Mouse (Mus musculus) frontal cortex, adult 2 months (tissue): ENCODE data around the gene Pip5k1b. TPM values are rescaled to one million over a fixed set of nuclear protein-coding genes. Genes with fewer than 3 reads are reported as not detected.

Experiments used
- DNase-seq, 2 experiments: peaks; one replicate each; pipeline ENCODE4 v3.0.0; 2022; ENCODE audit warnings: low spot score in 1 of 2; ENCODE audit errors: extremely low spot score in 1 of 2
- polyA plus RNA-seq: library from polyadenylated mRNA; depleted of rRNA; stranded (reverse); fragments of >200 nt; gene quantifications from 2 replicates; pipeline ENCODE4 v1.2.3, GENCODE M21; 2012

Pip5k1b gene
- polyA plus RNA-seq, 1 experiment = 13.6 TPM

DNA sequence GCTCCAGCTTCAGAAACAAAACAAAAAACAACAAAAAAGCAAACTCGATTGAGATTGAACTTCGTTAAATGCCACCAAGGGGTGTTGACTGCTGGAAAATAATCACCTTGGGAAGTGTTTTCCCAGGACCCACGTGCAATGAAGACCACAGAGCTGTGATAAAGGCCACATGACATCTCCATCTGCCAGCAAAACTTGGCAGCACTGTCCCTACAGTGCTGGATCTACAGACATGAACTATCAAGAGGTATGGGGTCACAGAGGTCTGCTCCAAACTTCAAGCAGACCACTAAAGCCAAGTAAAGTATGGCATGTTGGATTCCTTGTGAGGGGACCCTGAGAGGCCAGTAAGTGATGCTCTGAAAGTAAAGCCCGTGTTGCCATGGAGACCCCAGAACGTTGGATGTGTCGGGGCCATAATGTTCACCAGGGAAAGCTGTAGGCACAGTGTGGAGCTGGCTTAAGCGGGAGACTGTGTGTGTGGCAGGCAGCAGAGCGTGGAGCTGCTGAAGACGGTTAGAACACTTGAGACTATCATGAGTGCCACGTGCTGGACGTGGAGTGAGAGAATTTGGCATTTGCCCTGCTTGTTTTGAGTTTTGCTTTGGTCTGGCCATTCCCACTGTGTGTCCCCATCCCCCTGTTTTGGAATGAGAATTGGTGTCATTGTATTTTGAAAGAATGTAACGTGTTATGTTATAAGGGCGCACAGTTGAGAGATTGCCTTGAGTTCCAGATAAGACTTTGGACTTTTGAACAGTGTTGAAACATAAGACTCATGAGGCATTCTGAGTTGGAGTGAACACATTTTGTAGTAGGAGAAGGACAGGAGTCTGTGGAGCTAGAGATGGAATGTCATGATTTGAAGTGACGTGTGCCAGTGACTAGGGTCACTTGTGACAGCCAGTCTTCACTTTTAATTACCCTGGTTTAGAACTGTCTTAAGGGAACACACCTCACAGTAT is 12.0 kb downstream of the Pip5k1b start:
- DNase-seq = no peak

DNA sequence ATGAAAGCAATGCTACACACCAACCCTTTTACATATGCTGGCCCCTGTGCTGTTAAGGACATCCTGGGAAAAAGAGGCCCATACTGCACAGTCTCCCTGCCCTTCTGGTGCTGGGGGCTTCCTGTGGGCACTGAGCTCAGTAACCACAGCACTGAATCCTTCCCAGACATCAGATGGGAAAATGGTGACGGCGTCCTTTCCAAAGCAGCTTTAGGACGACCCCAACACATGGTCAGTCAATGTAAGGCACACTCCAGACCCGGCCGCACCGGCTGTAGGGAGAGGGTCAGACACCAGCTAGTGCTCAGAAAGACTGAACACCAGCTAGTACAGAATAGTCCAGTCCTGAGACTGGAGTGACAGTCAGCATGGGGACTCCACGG is 13.4 kb downstream of the Pip5k1b start:
- DNase-seq = no peak

DNA sequence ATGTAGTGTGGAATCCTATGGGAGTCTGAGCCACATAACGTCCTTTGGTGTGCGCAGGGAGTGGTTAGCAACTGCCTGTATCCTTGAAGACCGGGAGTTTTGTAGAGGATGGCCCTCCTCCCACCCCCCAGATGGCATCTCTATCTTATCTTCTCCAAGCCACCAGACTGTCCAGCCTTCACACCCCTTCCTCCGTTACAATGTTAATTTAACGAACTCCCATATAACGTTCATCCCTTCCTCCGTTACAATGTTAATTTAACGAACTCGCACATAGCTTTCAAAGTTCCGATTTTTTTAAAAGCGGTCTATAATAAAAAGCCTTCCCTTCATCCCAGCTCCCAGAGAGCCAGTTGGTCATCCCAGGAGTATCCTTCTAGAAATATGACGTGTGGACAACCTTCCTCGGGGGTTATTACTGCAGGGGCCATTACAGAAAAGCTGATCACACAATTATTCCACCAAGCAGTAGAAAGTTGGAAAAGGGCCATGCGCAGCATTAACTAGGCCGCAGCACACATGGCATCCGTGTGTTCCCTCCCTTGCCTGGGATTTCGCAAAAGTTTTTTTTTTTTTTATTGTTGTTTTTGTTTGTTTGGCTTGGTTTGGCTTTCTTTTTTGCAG is 13.9 kb downstream of the Pip5k1b start:
- no peak for DNase-seq

DNA sequence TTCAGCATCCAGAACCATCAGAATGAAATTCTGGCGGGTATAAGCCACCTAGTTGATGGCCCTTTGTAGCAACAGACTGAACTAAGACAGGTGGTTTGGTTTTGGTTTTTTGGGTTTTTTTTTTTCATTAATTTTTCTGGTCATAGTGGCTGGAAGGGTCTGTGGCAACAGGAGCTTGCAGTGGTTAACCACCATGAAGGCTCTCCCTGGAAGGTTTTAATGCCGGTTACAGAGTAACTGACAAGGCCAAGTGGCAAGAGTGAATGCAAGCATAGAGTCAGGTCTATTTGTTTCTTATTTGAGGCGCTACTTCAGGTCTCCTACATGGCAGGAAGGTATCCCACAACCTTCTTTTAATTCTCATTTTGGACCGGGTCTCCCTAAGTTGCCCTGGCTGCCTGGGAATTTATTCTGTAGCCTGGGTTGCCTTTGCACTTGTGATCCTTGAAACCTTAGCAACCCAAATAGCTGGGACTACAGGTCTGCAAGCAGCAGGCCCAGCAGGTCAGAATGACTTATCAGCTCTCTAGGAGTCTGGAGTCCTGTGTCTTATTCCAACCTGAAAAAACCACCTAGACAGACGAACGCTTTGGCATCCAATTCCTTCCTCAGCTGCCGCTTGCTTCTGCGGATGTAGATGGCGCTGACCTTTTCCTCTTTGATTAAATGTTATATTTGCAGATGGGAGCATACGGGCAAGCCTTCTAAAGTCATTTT is 14.6 kb downstream of the Pip5k1b start:
- DNase-seq = no peak

DNA sequence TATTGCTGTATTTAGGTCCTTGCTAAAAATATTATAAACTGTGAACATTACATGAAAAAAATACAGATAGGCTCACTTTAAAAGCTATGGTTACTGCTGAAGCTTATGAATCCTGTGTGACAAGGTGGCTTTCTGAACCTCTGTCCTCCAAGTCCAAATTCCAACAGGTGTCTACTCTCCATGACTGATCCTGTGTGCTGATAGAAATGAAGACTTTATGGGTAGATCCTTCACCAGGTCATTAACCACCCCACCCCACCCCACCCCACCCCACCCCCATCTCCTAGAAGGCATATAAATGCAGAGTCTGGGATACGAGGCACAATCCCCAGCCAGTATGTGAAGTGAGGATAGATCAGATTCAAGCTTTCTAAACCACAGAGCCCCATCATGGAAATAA is 16.6 kb downstream of the Pip5k1b start:
- DNase-seq = no peak

DNA sequence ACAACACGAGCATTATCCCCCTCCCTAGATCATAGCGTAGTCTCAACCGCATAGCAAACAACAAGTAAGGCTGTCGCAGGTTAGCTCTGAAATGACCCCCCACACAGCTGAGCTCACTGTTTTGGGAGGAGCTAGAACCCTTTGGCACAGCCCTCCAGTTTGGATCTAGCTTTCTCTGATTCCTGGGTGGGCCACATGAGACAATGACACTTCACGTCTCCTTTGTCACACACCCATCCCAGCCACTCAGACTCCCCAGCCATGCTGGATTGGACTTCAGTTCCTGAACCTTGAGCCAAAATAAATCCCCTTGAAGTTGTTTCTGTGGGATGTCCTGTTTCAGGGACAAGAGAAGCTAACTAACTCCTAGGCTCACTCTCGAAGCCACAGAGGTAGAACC is 17.5 kb downstream of the Pip5k1b start:
- DNase-seq = no peak

DNA sequence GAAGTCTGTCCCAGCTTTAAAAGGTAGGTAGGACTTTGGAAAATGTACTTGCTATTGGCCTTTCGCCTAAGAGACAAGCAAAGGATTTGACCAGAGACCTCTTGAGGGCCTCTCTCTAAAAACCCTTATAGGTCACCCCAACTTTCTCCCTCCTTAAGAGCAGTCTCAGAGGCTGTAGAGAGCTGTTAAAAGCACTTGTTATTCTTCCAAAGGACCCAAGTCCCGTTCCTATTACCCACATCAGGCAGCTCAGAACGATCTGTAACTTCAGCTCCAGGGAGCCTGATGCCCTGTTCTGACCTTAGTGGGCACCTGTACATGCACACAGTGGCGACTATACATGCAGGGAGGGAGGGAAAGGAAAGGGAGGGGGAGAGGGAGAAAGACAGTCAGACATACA is 18.0 kb downstream of the Pip5k1b start:
- no peak for DNase-seq

DNA sequence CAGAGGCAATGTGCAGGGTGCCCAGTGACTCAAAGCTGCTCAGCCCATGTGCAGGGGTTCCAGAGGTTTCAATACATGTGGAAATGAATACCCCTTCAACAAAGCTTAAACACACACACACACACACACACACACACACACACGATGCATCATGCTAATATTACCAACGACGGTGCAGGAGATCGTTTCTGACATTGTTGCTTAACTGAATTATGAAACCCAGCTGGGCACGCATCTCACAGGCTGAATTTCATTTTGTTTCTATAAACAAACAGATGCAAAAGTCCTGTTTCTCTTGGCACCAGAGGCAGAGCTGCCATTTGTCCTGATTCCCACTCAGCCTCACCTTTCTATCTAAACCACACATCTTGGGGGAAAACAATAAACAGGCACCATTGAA is 18.8 kb downstream of the Pip5k1b start:
- no peak for DNase-seq

DNA sequence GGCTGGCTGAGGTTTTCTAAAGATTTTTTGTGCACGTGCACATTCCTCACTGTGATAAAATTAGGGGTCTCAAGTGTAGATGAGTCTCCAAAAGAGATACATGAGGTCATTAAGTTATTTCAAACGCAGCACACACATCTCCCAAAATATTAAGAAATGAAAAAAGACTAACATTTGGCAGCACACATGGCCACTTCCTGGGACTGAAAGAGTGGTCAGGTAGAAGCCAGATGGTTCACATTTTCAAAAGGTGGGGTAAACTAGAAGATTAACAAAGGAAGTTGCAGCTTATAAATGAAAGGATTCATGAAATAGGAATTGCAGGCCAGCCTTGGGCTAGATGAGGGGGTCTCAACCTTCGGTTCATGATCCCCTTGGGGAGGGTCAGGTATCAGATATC is 19.4 kb downstream of the Pip5k1b start:
- DNase-seq = no peak

DNA sequence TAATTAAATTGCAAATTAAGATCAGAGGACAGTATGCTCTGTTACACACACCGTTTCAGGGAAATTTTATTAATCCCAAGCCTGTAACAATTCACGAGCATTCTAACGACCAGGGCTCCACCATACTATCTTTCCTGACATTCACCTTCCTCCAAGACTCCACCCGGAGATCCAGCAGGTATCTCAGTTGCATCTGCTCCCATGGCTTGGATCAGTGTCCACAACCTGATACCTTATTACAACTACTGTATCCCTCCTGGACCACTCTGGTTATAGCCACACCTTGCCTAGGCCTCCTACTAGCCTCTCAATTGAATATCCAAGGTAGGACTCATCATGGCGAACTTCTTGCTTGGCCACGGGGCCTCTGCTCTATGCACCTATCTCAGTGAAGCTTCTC is 20.5 kb downstream of the Pip5k1b start:
- no peak for DNase-seq

DNA sequence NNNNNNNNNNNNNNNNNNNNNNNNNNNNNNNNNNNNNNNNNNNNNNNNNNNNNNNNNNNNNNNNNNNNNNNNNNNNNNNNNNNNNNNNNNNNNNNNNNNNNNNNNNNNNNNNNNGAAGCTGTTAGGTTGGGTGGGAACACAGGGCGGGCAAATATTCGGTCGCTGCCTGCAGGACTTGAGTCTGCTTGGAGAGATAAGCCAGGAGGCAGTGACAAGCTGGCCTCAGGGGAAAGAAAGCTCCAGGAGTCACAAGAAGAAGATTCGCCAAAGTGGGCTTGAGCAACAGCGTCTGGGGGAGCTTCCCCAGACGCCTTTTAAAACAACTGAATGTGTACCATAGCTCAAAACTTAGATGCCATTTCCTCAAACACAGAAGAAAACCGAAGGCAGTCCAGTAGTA is 20.9 kb downstream of the Pip5k1b start:
- DNase-seq = no peak

DNA sequence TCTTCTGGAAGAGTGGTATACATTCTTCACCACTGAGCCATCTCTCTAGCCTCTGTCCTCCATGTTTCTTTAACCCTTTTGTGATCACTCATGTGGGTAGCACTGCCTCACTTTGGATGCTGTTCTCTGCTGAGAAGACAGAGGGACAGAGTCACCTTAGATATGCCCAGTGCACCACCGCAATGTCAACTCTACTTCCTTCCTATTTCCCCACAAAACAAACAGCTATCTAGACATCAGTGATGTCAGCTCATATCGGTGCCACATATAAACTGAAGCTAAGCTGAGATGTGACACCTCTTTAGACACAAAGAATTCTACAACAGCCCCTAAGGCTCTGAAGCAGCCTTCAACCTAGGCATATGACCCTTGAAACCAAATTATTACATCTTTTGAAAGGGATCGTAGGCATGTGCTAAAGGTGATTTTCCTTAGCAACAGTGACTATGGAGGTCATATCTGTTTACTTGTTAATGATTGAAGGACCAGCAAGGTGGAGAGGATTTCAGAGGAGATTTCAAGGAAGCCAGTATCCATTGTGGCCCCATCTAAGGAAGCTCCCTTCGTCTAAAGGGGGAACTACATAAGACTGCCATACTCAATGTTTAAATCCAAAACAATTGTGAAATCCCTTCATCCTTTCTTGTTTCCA is 26.6 kb downstream of the Pip5k1b start:
- no peak for DNase-seq

DNA sequence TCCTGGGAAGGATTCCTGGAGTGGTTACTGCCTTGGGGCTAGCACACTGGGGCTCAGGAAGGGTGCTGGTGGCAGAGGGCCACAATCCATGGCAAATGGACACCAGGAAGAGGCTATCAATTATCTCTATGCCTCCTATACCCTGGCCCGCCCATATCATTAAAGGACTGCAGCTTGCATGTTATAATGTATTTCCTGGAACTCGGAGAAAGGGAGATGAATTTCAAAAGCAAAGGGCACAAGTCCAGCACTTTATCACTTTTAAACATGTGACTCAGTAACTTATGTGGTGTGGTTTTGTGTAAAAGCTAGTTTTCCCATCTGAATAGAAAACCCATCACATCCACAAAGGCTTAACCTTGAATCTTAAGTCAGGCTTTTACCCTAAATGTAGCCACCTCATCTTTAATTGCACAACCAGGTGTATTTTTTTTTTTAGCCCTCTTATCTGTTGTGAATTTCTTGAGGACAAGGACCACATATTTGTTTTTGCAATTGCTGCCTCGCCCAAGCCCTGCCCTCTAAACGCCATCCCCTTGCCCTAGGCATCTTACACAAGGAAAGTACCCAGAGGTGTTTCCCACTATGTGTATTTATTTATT is 27.4 kb downstream of the Pip5k1b start:
- DNase-seq = no peak

DNA sequence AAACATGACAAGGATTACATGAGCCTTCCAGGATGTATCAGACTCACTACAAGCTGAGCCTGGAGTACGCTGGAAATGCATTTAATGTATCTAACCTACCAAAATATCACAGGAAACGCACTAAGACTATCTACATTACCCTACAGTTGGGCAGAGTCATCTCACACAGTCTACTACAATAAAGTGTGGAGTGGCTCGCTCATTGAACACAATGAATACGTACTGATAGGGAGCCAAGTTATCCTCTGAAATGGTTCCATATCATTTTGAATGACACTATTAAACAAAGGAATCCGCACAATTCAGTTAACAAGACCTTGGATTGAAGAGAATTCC is 28.1 kb downstream of the Pip5k1b start:
- no peak for DNase-seq

DNA sequence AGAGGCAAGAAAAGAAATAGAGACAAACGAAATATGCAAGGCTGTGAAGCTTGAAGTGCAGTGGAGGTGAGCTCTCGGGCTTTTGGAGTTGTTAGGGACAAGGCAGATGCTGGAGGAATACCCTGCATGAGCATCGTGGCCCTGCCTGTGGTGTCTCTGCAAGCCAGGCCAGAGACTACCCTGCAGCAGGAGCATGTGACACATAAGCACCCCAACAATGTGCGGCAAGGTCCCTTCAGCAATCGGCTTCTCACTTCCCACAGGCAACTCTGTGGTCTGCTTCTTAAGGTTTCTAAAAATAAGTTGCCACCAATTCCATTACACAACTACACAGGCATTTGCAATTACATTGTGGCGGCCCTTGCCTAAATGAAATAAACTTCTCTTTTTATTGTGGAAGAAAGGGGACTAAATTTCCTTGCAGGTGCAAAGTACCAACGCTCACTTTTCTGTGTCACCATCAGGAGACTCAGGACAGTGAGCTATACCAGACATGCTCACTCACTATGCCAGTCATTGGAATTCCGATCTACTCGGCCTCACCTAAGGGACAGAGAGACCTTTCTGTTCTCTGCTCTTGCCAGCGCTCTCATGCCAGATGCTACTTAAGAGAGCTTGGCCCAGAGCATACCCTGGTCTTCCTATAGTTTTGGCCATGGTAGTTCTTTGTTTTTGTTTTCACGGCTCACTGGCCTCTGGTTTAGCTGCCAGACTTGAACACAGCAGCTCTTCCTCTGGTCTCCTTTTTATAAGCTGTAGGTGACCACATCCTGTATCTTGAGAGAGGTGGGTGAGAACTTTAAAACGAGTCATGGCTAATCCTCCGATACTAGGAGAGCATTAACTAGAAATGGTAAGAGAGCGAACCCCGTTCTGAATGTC is 28.7 kb downstream of the Pip5k1b start:
- no peak for DNase-seq

DNA sequence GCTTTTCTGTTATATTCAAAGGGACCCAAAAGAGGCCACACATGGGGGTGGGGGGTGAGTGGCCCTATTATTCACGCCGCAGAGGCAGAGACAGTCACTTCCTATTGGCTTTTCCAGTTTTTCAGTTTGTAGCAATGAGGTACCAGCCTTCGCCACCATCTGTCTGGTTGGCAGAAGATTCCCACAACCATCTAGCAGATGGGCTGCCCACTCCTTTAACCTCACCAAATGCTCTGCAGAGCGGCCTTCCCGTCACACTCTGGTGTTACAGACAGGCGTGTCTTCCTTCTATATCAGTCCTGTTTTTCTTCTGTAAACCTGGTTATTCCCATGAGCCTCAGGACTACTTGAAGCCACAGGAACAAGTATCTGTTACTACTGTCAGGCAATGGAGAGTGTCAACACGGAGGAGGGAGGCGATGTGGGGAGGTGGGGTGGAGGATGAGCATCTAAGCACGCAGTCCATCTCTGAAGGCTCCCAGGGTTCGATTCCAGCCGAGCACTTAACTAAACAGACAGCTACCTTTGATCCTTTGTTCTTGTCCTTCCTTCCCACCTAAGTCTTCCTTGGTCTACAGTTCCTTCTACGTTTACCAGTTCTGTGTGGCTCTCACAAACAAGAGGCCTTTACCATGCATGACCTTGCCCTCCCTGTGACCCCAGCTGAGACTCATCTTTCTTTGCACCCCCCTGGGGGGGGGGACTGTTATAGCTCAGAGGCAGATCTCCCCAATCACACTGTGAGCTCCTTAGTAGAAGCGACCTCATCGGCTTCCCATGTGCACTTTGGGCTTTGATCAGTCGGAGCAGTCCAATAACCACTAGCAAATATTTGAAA is 32.0 kb downstream of the Pip5k1b start:
- peak; percentile 44 to 75 for DNase-seq

DNA sequence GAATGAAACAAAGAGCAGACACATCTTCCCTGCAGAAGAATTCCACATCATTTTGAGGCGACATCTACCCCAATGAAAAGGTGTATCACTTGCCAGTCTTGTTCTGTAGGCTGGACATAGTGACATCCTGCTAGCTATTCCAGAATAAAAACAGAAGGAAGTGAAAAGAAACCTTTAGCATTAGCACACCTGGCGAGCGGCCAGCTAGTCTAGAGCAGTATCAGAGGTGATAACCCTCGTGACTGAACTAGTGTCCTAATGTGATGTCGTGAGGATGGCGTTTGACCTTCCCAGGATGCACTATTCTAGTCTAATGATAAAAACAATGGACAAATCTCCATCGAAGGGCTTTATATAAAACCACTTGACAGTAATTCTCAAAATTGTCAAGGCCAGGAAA is 33.7 kb downstream of the Pip5k1b start:
- no peak for DNase-seq

DNA sequence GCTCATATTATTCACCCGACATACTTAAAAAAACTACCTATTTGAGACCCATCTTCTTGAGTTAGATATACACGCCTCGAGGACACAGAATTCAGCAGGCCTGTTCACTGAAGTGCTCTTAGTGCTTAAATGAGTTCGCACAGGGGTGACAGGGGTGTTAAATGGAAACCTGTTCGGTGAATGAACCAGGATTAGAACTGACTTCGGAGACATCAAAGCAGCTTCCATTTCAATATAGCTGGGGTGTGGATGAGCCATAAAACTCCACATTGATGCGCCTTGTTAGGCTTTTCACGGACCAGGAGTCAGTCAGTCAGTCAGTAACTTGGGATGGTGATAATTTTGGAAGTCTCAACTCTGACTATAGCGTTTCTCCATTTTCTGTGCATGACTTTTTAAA is 34.5 kb downstream of the Pip5k1b start:
- DNase-seq = no peak
